Mouse (Mus musculus) frontal cortex, postnatal 36 days (tissue): ENCODE results near the gene Vav3.

Experiments used
- DNase-seq, 2 experiments: peaks; one replicate each; pipeline ENCODE4 v3.0.0; 2022; ENCODE audit warnings: low spot score in 2 of 2

Gene Vav3

GRCm38 (mm10) chr3:109509784-109510183 is 169.3 kb downstream of the Vav3 start:
- no peak for DNase-seq

GRCm38 (mm10) chr3:109511849-109512248 is 171.4 kb downstream of the Vav3 start:
- no peak for DNase-seq

- no peak for DNase-seq
These were observed 175.0 kb downstream of the Vav3 start for GRCm38 (mm10) chr3:109515479-109515878.

GRCm38 (mm10) chr3:109516372-109516771 is 175.9 kb downstream of the Vav3 start:
- no peak for DNase-seq

- DNase-seq: no peak
These were observed 181.7 kb downstream of the Vav3 start for GRCm38 (mm10) chr3:109522115-109522514.

- no peak for DNase-seq
These were observed 185.4 kb downstream of the Vav3 start for GRCm38 (mm10) chr3:109525825-109526224.

- DNase-seq: peak; percentile 83 to 88
These were observed 185.8 kb downstream of the Vav3 start for GRCm38 (mm10) chr3:109526246-109526645.

GRCm38 (mm10) chr3:109526651-109527050 is 186.2 kb downstream of the Vav3 start:
- DNase-seq: no peak

- DNase-seq: no peak
These were observed 188.2 kb downstream of the Vav3 start for GRCm38 (mm10) chr3:109528688-109529087.

- no peak for DNase-seq
These were observed 197.2 kb downstream of the Vav3 start for GRCm38 (mm10) chr3:109537686-109538085.

- DNase-seq: no peak
These were observed 199.6 kb downstream of the Vav3 start for GRCm38 (mm10) chr3:109540009-109540408.

- no peak for DNase-seq
These were observed 204.2 kb downstream of the Vav3 start for GRCm38 (mm10) chr3:109544476-109545221.

GRCm38 (mm10) chr3:109557329-109557728 is 216.9 kb downstream of the Vav3 start:
- DNase-seq: no peak

- no peak for DNase-seq
These were observed 220.8 kb downstream of the Vav3 start for GRCm38 (mm10) chr3:109561295-109561694.

- DNase-seq: no peak
These were observed 221.3 kb downstream of the Vav3 start for GRCm38 (mm10) chr3:109561776-109562175.

- no peak for DNase-seq
These were observed 221.8 kb downstream of the Vav3 start for GRCm38 (mm10) chr3:109562268-109562667.

- no peak for DNase-seq
These were observed 224.0 kb downstream of the Vav3 start for GRCm38 (mm10) chr3:109564443-109564842.

- DNase-seq: no peak
These were observed 228.3 kb downstream of the Vav3 start for GRCm38 (mm10) chr3:109568542-109569265.

- DNase-seq: no peak
These were observed 231.0 kb downstream of the Vav3 start for GRCm38 (mm10) chr3:109571483-109571882.

- DNase-seq: no peak
These were observed 232.4 kb downstream of the Vav3 start for GRCm38 (mm10) chr3:109572871-109573270.

GRCm38 (mm10) chr3:109573549-109574146 is 233.2 kb downstream of the Vav3 start:
- DNase-seq: no peak

- no peak for DNase-seq
These were observed 233.7 kb downstream of the Vav3 start for GRCm38 (mm10) chr3:109574161-109574560.

- DNase-seq: no peak
These were observed 237.9 kb downstream of the Vav3 start for GRCm38 (mm10) chr3:109578347-109578746.
